Mouse (Mus musculus): ENCODE measurements around the gene Wdr47.

GRCm38 (mm10) chr3:108685701-108686100, 94.6 kb downstream of the Wdr47 start:
- no peak for TF ChIP-seq GATA1 (IDR thresholded peaks at IDR 0.05; ENCODE audit: low read length)
- TF ChIP-seq TAL1 (IDR thresholded peaks at IDR 0.05; ENCODE audit: low read length), result no peak

Measured in erythroblast, embryonic 14.5 days (primary cell).